Mouse (Mus musculus): Measurements from ENCODE around the gene Nrk. TPM values are rescaled to one million over a fixed set of nuclear protein-coding genes. Genes with fewer than 3 reads are reported as not detected.

The Nrk gene
- polyA plus RNA-seq (2017; shearing (Covaris generic)), result under 1 TPM in 1 of 2 experiments, not detected in 1; 0.02 TPM

DNA sequence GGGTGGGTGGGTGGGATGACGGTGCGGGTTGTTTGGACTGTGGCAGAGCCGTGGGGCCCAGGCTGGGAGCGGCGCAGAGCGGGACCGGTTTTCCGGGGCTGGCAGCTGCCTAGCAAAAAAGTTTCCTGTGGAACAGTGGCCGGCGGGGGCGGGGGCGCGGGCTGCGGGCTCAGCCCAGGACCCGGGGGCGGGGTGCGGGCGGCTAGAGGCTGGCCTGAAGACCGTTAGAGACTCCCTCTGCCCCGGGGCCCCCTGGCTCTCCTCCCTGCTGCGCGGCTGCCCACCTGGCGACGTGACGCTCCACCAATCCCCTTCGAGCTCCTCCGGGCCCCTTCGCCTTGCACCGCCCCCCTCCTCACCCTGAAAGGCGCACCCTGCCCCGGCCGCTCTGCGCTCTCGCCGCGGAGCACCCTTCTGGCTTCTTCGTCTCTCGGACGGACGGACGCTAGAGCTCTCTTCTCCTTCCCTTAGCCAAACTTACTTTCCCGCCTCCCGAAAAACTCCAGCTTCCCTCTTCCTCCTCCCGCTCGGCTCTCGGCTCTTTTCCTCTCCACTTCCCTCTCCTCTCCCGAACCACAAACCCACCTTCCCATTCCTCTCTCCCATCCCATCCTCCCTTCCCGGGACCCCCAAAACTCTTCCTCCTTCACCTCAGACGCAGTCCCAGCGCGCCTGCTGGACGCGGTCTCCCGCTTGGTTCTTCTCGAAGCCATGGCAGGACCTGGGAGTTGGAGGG is at the start of gene Nrk:
Gene Nrk, plus strand, starts transcription at position 390 of the 736 bp plus-strand sequence.

Other genes starting within 250 kb of the Nrk start
- not detected for gene Serpina7, start 170.8 kb downstream of the Nrk start, polyA plus RNA-seq (2017; shearing (Covaris generic))
- gene 4930513O06Rik, start 171.8 kb downstream of the Nrk start, polyA plus RNA-seq (2017; shearing (Covaris generic)), result not detected

Measured in inflammation-experienced regulatory T-cells (primary cell).